Mouse (Mus musculus): Measurements from ENCODE around the gene Vwce.
A peak's percentile ranks its signal among the peaks of the same experiment; 100 is the strongest.

GRCm38 (mm10) chr19:10714682-10715475 is 80.9 kb downstream of the Vwce start:
- TF ChIP-seq CTCF (IDR thresholded peaks at IDR 0.05; ENCODE audit: low read depth, low read length) = peak; percentile 72
- TF ChIP-seq POLR2A (IDR thresholded peaks at IDR 0.05; ENCODE audit: extremely low read depth, insufficient read depth, low read length) = no peak
